Mouse (Mus musculus) forebrain, embryonic 13.5 days (tissue): Measurements from ENCODE around the gene Ccdc85c. TPM values are rescaled to one million over a fixed set of nuclear protein-coding genes. Genes with fewer than 3 reads are reported as not detected.

Source experiments
- ATAC-seq: fragments of 200-750 bp; cut with Nextera tagmentation; 2 replicates; pipeline ENCODE4 v1.8.0; 2017
- H3K27ac ChIP-seq: fragments of 300-500 bp; sonication (generic); 2 replicates; pipeline ENCODE4 v1.5.1; 2015; ENCODE audit warnings: inconsistent platforms, mild to moderate bottlenecking, moderate library complexity
- H3K27me3 ChIP-seq: fragments of 300-500 bp; sonication (generic); 2 replicates; pipeline ENCODE4 v1.6.1; 2015; ENCODE audit warnings: mild to moderate bottlenecking, inconsistent platforms
- H3K36me3 ChIP-seq: fragments of 300-500 bp; sonication (generic); 2 replicates; pipeline ENCODE4 v1.6.1; 2015; ENCODE audit warnings: mild to moderate bottlenecking, inconsistent platforms; ENCODE audit not compliant: poor library complexity, severe bottlenecking
- H3K4me1 ChIP-seq: fragments of 300-500 bp; sonication (generic); 2 replicates; pipeline ENCODE4 v1.6.1; 2015; ENCODE audit warnings: inconsistent platforms
- H3K4me2 ChIP-seq: fragments of 300-500 bp; sonication (generic); 2 replicates; pipeline ENCODE4 v1.6.1; 2015; ENCODE audit warnings: inconsistent platforms, mild to moderate bottlenecking, moderate library complexity
- H3K4me3 ChIP-seq: fragments of 300-500 bp; sonication (generic); 2 replicates; pipeline ENCODE4 v1.5.1; 2015; ENCODE audit warnings: mild to moderate bottlenecking, inconsistent platforms
- H3K9ac ChIP-seq: fragments of 300-500 bp; sonication (generic); 2 replicates; pipeline ENCODE4 v1.6.1; 2015; ENCODE audit warnings: mild to moderate bottlenecking, inconsistent platforms
- H3K9me3 ChIP-seq: fragments of 300-500 bp; sonication (generic); replicated peaks from 2 replicates; pipeline ENCODE4 v1.6.1; 2016; ENCODE audit warnings: inconsistent platforms
- WGBS: fragments of 180-500 bp; shearing (Covaris S2); methylation state at CpG from one replicate; pipeline ENCODE4 v1.1.7; 2015; 5-methylcytosine and 5-hydroxymethylcytosine counted together
- polyA plus RNA-seq: library from polyadenylated mRNA; unstranded; fragments of >200 nt; fragmentation: Nextera tagmentation; extraction: Ambion mirVana; gene quantifications from 2 replicates; pipeline ENCODE4 v1.2.1, GENCODE M21; 2015

Ccdc85c gene
- polyA plus RNA-seq, 1 experiment from 2014 or later = 17.4 TPM

GRCm38 (mm10) chr12:108219825-108220616 is 55.2 kb downstream of the Ccdc85c start:
- peaks cover 85% of the 10 kb centered on the region for H3K4me1 ChIP-seq
- peaks cover 8% of the 10 kb centered on the region; the same call in 1 of the 2 replicates for H3K27me3 ChIP-seq
- peak overlapping the region; percentile 75 for H3K27ac ChIP-seq
- H3K4me2 ChIP-seq = no peak overlapping the region
- 62% methylated on average over 19 of the region's 21 CpGs for WGBS
- no peak for ATAC-seq
- no peaks in the 10 kb centered on the region for H3K9me3 ChIP-seq
- peak overlapping the region; percentile 34; the same call in 1 of the 2 replicates for H3K9ac ChIP-seq
- no peaks in the 10 kb centered on the region for H3K36me3 ChIP-seq
- H3K4me3 ChIP-seq = no peak overlapping the region

GRCm38 (mm10) chr12:108219163-108219562 is 56.1 kb downstream of the Ccdc85c start:
- H3K4me1 ChIP-seq = peaks cover 85% of the 10 kb centered on the region
- no peak for ATAC-seq

GRCm38 (mm10) chr12:108217572-108217971 is 57.7 kb downstream of the Ccdc85c start:
- H3K27ac ChIP-seq = peak overlapping the region; percentile 66; the same call in 1 of the 2 replicates
- H3K9ac ChIP-seq = no peak overlapping the region
- no peak for ATAC-seq
- H3K4me3 ChIP-seq = no peak overlapping the region
- 63% methylated on average over 5 of the region's 5 CpGs for WGBS
- H3K9me3 ChIP-seq = no peaks in the 10 kb centered on the region
- H3K4me1 ChIP-seq = peaks cover 87% of the 10 kb centered on the region
- H3K27me3 ChIP-seq = peaks cover 13% of the 10 kb centered on the region; the same call in 1 of the 2 replicates
- no peaks in the 10 kb centered on the region for H3K36me3 ChIP-seq
- no peak overlapping the region for H3K4me2 ChIP-seq

More at GRCm38 (mm10) chr12:108219163-108219562, 56.1 kb downstream of the Ccdc85c start:
- no peaks in the 10 kb centered on the region for H3K9me3 ChIP-seq
- H3K4me3 ChIP-seq = no peak overlapping the region
- H3K27ac ChIP-seq = peak overlapping the region; percentile 75
- no peak overlapping the region for H3K4me2 ChIP-seq
- WGBS = 41% methylated on average over 15 of the region's 15 CpGs
- H3K9ac ChIP-seq = no peak overlapping the region; the same call in 1 of the 2 replicates
- H3K36me3 ChIP-seq = no peaks in the 10 kb centered on the region
- H3K27me3 ChIP-seq = peaks cover 13% of the 10 kb centered on the region; the same call in 1 of the 2 replicates

GRCm38 (mm10) chr12:108216611-108217370 is 58.4 kb downstream of the Ccdc85c start:
- H3K27ac ChIP-seq = peak overlapping the region; percentile 66

GRCm38 (mm10) chr12:108215090-108215489 is 60.1 kb downstream of the Ccdc85c start:
- H3K9ac ChIP-seq = no peak overlapping the region
- no peaks in the 10 kb centered on the region for H3K9me3 ChIP-seq
- no peak overlapping the region for H3K4me2 ChIP-seq
- H3K4me3 ChIP-seq = no peak overlapping the region
- no peak for ATAC-seq
- WGBS = 51% methylated on average over 8 of the region's 8 CpGs
- H3K27ac ChIP-seq = peak overlapping the region; percentile 35; the same call in 1 of the 2 replicates
- H3K36me3 ChIP-seq = no peaks in the 10 kb centered on the region
- peaks cover 74% of the 10 kb centered on the region for H3K4me1 ChIP-seq
- H3K27me3 ChIP-seq = peaks cover 13% of the 10 kb centered on the region; the same call in 1 of the 2 replicates

More at GRCm38 (mm10) chr12:108216611-108217370, 58.4 kb downstream of the Ccdc85c start:
- Histone ChIP-seq H3K4me3 (no peak overlapping the region), H3K9me3 (no peaks in the 10 kb centered on the region), H3K9ac (peak overlapping the region; percentile 37), H3K4me1 (peaks cover 90% of the 10 kb centered on the region), H3K27me3 (peaks cover 13% of the 10 kb centered on the region; the same call in 1 of the 2 replicates), H3K4me2 (no peak overlapping the region; the same call in 1 of the 2 replicates), H3K36me3 (no peaks in the 10 kb centered on the region)
- WGBS = 55% methylated on average over 11 of the region's 11 CpGs
- no peak for ATAC-seq

- ATAC-seq = no peak
- H3K4me2 ChIP-seq = no peak overlapping the region
- H3K27me3 ChIP-seq = peaks cover 13% of the 10 kb centered on the region; the same call in 1 of the 2 replicates
- no peak overlapping the region for H3K27ac ChIP-seq
- H3K4me1 ChIP-seq = peaks cover 67% of the 10 kb centered on the region
- 0 out of 2 replicates have a peak overlapping the region, but pooled peaks have one; percentile 26 for H3K9ac ChIP-seq
- no peaks in the 10 kb centered on the region for H3K9me3 ChIP-seq
- 23% methylated on average over 18 of the region's 18 CpGs for WGBS
- no peak overlapping the region for H3K4me3 ChIP-seq
- no peaks in the 10 kb centered on the region for H3K36me3 ChIP-seq
Observed at GRCm38 (mm10) chr12:108213090-108214041, 61.9 kb downstream of the Ccdc85c start.

- WGBS = 91% methylated on average over 6 of the region's 6 CpGs
- Histone ChIP-seq H3K36me3 (peaks cover 1% of the 10 kb centered on the region; the same call in 1 of the 2 replicates), H3K4me2 (no peak overlapping the region), H3K4me1 (peaks cover 60% of the 10 kb centered on the region), H3K4me3 (no peak overlapping the region), H3K27me3 (peaks cover 13% of the 10 kb centered on the region; the same call in 1 of the 2 replicates), H3K27ac (no peak overlapping the region), H3K9me3 (no peaks in the 10 kb centered on the region), H3K9ac (no peak overlapping the region)
- no peak for ATAC-seq
Observed at GRCm38 (mm10) chr12:108212476-108212875, 62.7 kb downstream of the Ccdc85c start.

GRCm38 (mm10) chr12:108212071-108212470 is 63.2 kb downstream of the Ccdc85c start:
- peaks cover 56% of the 10 kb centered on the region for H3K4me1 ChIP-seq
- H3K27ac ChIP-seq = no peak overlapping the region
- 0 out of 2 replicates have a peak overlapping the region, but pooled peaks have one; percentile 8 for H3K9ac ChIP-seq

GRCm38 (mm10) chr12:108210623-108211022 is 64.6 kb downstream of the Ccdc85c start:
- no peak overlapping the region for H3K4me2 ChIP-seq
- peaks cover 9% of the 10 kb centered on the region; the same call in 1 of the 2 replicates for H3K27me3 ChIP-seq
- H3K36me3 ChIP-seq = peaks cover 17% of the 10 kb centered on the region
- 94% methylated on average over 15 of the region's 15 CpGs for WGBS
- no peaks in the 10 kb centered on the region for H3K9me3 ChIP-seq
- H3K4me3 ChIP-seq = no peak overlapping the region
- no peak for ATAC-seq
- peaks cover 48% of the 10 kb centered on the region for H3K4me1 ChIP-seq
- no peak overlapping the region for H3K9ac ChIP-seq
- no peak overlapping the region for H3K27ac ChIP-seq

More at GRCm38 (mm10) chr12:108212071-108212470, 63.2 kb downstream of the Ccdc85c start:
- H3K4me2 ChIP-seq = no peak overlapping the region
- peaks cover 13% of the 10 kb centered on the region; the same call in 1 of the 2 replicates for H3K27me3 ChIP-seq
- peaks cover 5% of the 10 kb centered on the region; the same call in 1 of the 2 replicates for H3K36me3 ChIP-seq
- H3K4me3 ChIP-seq = no peak overlapping the region
- 50% methylated on average over 5 of the region's 5 CpGs for WGBS
- ATAC-seq = no peak
- no peaks in the 10 kb centered on the region for H3K9me3 ChIP-seq

GRCm38 (mm10) chr12:108208726-108209438 is 66.3 kb downstream of the Ccdc85c start:
- H3K4me3 ChIP-seq = no peak overlapping the region
- peaks cover 34% of the 10 kb centered on the region for H3K4me1 ChIP-seq
- no peak overlapping the region for H3K9ac ChIP-seq
- no peaks in the 10 kb centered on the region for H3K27me3 ChIP-seq
- H3K9me3 ChIP-seq = no peaks in the 10 kb centered on the region
- 31% methylated on average over 13 of the region's 13 CpGs for WGBS
- no peak overlapping the region for H3K4me2 ChIP-seq
- no peak overlapping the region for H3K27ac ChIP-seq
- peaks cover 34% of the 10 kb centered on the region for H3K36me3 ChIP-seq
- ATAC-seq = 0 out of 2 replicates have a peak, but pooled peaks have one; percentile 12
